Mouse (Mus musculus) bone marrow, adult 2 months (tissue): ENCODE results near the gene Olfr1188.
"Not testable (repeated sequence)": the region's sequence is repeated elsewhere in the genome, so short reads cannot be mapped to it uniquely, and the experiment has no call there.

ENCODE experiments used
- CTCF ChIP-seq: fragments of 200-500 bp; IDR thresholded peaks from 2 replicates; pipeline ENCODE4 v1.5.1; 2011; ENCODE audit warnings: low read length, control low read depth; ENCODE audit not compliant: control insufficient read depth, insufficient read depth
- POLR2A ChIP-seq: fragments of 200-500 bp; IDR thresholded peaks from 2 replicates; pipeline ENCODE4 v1.6.1; 2011; ENCODE audit warnings: low read depth, mild to moderate bottlenecking, control low read depth, low read length, borderline replicate concordance; ENCODE audit not compliant: control insufficient read depth

DNA sequence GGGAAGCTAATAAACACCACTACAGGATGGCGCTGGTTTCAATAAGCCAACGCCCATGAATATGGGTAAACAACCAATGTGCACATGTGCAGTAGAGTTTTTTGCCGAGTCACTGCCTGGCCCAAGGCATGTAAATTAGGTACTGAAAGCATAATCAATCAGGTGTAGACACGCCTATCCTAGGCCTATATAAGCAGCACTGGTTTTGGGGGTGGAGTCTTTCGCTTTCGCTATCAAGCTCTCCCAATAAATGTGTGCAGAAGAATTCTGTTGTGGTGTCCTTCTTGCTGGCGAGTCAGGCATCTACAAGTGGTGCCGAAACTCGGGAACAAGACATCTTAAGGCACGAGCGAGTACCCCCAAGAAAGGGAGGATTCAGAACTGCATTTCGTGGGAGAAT is 16.0 kb downstream of the Olfr1188 start:
- TF ChIP-seq POLR2A, CTCF: not testable (repeated sequence)
